Mouse (Mus musculus) lung, postnatal 36 days (tissue): ENCODE measurements at regions not wholly inside any gene's neighbourhood (a gene's known extent, or its start where the extent isn't known, plus 50 kb on each side); places are given as distances from the start of the nearest gene placed in this dataset.

Experiments
- DNase-seq: peaks from one replicate; pipeline ENCODE4 v3.0.0; 2022; ENCODE audit warnings: mixed read lengths

DNA sequence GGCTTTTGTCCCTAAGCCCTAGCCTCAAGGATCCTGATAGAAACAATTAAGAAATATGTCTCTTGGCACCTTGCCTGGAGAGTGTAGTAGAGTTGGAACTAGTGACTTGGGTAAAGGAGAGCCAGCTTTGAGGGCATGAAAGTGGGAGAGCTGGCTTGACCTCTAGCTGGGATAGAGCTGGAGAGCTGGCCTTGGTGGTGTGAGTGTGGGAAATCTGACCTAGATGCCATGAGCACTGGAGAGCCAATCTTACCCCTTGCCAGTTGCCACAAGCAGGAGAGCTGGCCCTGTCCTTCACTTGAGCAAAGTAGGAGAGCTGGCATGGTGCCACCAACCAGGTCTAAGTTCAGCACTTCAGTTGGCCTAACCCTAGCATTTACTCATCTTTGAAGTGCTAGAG lies 995.7 kb downstream of the Gsdmc2 start:
- peak; percentile 6 for DNase-seq

DNA sequence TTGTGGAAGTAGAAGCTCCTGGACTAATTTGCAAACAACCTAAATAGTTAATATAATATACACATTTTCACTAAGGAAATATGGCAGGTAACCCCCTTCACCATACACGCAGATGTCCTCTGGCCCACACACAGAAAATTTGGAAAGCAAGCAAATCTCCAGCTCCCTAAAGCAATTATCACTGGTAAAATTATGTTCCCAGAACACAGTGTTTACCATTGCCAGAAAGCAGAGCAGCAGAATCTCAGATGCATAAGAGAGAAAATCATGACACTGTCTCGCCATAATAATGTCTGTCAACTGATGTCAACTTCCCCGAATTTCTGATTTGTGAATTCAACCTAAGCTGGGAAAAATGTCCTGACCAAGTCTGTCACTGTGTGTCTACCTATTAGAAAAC lies 999.1 kb downstream of the Gsdmc2 start:
- no peak for DNase-seq

DNA sequence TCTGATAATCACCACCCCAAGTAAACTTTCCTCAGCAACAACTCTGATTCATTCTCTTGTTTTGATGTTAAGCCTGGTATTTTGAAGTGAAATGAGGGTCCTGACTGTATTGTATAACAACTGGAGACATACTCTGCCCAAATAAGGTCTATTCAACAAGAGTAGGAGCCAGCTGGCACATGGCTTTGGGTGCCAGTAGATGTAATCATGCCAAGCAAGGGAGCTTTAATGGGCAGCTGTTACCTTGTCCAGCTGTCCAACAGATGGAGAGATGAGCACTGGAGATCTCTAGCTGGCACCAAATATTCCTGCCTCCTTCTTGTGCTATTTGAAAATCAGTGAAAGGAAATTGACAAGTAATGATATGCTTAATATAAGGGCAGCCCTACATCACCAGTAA lies 1019.4 kb downstream of the Gsdmc2 start:
- no peak for DNase-seq

DNA sequence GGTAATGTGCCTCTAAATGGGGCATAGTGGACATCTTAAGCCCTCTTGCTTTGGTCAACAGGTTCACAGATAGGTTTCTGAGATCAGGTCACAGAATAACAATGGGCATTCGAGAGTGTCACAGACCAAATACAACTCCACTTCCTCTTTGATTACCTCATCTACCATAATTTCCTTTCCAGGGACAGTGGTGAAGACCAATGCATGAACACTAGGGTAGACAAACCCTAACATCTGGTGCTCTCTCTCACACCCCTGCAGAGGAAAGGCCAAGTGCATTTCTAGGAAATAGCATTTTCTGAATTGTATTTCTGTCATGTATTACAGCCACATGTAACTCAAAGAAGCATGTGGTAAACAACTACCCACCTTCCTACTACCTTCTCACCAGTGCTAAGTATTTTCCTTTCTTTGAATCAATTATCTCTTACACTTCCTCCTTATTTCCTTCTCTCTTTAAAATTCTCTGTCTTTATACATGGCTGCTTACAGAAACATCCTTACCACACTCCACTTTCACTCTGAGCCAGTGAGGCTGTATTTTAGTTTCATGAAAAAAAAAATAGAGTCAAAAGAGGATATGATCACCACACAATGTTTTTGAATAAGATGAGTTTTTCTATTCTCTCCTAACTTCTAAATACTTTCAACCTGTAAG lies 1021.0 kb downstream of the Gsdmc2 start:
- DNase-seq, result peak; percentile 1

DNA sequence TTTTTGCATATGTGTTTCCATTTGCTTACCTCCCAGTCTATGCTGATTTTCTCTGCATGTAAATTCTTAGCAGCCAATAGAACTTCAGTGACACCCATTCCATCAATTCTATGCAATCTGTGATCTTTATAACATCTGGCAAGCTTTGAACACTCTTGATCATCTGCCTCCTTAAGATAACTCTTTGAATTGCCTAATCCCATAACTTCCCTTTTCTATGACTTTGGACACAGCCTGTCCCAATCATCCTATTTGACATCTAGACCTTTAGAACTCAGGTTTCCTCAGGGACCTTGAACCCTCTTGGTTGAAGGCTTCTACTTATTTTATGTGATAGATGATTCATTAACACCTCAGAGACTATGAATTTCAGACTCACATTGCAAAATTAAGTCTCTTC lies 1022.7 kb downstream of the Gsdmc2 start:
- no peak for DNase-seq

DNA sequence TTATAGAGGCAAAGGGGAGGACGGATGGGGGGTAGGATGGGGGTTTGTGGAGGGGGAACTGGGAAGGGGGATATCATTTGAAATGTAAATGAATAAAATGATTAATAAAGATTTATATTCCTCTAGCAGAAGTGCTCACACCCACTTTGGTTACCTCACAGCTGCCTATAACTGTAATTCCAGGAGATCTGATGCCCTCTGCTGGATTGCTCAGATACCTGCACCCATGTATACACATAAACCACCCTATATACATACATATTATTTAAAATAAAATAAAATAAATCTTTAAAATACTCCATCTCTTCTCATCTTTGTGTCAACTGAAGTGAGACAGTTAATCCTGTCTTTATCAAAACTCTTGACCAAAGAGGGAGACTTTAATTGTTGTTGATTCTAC lies 1031.9 kb downstream of the Gsdmc2 start:
- no peak for DNase-seq

DNA sequence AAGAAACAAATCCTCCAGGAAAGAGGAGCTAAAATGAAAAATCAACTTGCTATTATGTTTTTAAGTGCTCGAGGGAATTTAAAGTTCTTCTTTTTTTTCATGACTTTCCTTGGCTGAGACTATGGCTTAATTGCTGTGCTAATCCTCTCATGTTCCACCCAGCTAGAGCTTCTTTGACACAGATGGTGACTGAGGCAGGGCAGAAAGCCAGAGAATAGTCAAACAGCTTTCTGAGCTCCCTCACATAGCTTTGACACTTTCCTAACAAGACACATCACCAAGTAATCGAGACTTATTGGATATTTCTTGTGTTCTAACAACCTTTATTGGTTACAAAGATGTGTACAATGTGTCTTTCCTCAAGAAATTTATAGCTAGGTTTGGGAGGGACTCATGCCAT lies 1033.0 kb downstream of the Gsdmc2 start:
- no peak for DNase-seq

DNA sequence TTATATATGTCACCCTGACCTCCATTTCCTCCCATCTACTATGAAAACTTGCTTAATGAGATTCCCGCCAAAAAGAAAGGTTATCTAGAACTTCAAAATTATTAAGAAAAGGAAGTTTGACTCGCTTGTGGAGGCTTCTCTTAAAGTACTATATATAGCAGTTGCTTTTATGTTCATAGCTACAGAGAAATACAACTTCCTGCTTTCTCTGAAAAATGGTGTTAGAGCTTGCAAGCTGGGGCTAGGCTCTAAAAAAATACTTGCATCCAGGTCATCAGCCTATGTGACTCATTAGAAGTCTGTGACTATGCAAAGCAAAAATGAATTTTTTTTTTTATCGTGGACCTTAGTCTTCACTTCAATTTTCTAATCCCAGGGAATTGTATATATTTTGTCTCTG lies 1035.7 kb downstream of the Gsdmc2 start:
- DNase-seq, result no peak

DNA sequence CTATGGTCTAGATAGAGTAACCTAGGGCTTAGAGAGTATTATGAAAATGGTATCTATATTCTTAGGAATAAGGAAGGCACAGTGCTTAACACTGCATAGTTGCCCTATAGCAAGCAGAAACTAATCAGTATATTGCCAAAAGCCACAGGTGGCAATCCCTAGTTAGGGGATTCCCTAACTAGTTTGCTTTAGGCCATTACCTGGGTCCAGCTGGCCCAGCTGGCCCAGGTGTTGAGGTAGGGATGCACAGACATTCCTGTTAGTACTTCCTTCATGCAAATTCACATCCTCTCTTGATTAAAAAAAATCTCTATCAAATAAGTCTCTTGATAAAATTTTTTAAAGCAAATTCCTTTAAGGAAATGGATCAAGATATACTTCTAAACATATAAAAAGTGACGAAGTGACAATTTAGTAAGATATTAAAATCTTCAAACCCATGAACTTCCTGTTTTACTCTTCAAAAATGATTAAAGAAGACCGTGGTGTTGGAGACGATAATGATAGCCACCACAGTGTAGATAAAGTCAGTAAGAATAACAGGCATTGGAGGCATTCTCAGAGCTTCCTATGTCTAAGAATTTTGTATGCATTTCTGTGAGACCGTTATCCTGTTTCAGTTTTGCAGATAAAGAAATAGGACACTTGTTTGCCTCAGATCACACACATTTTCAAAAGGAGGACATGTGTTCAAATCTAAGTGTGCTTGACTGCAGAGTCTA lies 1036.7 kb downstream of the Gsdmc2 start:
- DNase-seq, result no peak

DNA sequence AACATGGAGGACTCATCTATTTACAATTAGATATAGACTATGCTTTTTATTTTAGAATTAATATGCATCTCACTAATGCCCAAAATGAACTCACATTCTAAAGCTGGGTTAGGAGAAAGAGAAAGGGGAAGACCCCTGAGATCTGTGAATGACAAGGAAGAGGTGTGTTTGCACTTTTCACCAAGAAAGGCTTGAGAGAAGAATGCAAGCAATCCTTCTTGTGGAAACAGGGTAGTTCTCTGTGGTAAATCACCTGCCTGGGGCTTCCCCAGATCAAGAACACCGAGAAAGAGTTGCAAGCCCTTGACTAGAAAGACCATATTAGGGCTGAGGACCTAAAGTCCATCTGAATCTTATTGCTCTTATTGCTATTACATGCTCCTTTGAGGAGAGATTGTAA lies 1037.6 kb downstream of the Gsdmc2 start:
- DNase-seq, result no peak

DNA sequence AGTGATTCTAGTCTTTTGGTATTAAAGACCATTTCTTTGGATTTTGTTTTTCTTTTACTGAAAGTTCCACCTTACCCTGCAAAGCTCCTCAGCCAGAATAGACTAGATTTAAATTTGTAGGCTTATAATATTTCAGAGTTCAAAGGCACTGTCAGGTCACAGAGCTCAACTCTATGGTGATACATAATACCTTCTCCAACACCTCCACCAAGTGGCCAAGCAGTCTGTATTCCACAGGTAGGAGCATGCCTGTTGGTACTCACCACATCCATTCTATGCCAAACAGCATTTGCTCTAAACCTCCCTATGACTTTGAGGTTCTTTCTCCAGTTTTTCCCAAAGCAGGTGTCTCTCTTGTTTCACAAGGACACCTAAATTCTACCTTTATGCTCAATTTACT lies 1042.2 kb downstream of the Gsdmc2 start:
- DNase-seq, result peak; percentile 3

DNA sequence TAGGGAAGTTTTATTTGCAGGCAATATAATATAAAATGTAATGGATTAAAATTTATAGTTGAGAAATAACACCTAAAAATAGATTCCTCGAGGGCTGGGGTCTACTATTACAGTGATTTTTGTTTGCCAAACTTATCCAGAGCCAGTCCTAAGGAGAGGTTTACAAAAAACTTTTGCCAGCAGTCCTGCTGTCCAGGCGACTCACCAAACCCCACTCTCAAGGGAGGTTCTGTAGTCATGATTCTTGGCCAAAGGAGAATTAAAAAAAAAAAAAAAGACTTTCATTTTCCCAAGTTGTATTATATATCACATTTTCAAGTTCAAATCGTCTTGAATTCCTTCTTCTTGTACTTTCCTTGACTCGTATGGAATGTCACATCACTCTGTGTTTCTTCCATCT lies 1046.2 kb downstream of the Gsdmc2 start:
- no peak for DNase-seq

DNA sequence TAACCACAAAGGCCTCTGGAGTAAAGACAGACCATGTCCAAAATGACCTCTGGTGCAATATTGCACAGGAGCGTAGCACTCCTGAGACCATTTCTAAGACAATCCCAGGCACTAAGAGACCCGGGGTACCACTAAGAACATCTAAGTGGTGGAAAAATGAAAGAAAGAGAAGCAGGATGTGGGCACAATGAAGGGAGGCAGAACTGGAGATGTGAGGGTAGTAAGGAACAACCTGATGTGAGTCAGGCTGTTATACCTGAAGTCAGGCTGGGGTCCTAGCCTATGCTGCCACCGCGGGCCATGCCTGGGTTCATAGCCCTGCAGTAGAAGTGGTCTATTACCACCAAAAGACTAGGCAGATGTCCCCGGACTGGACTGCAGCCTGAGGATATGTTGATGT lies 1051.4 kb downstream of the Gsdmc2 start:
- DNase-seq, result no peak

DNA sequence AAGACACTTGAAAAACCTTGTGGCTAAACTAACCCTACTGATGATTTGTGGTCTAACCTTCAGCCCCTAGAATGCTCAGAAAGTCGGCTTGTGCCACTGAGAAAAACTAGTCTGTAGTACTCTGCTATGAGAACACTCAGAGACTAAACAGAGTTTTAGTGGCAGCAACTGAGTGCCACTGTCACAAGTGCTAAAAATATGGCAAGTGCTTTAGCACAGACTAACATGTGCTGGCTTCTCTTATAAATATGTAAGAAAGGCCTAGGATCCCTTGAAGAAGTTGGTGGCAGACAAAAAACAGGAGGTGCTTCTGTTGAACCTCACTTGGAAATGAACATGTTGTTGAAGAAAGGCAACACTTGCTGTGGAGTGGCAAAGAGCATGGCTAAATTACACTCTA lies 1052.9 kb downstream of the Gsdmc2 start:
- no peak for DNase-seq

DNA sequence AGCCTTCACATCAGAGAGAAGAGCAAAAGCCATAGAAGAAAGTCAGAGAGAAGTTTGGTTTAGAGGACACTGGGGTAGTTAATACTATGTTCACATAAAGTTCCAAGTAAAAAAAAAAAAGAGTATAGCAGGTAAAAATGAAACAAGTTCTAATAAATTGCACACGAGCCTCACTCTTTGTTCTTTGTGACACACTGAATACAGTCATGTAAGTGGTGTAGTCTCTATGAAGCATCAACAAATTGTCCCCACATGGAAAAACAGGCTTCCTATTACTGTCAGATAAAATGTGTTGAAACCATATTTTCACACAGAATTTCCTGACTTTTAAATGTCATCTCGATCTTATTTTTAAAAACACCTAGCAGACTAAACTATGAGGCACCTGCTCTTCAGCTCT lies 1057.2 kb downstream of the Gsdmc2 start:
- no peak for DNase-seq

DNA sequence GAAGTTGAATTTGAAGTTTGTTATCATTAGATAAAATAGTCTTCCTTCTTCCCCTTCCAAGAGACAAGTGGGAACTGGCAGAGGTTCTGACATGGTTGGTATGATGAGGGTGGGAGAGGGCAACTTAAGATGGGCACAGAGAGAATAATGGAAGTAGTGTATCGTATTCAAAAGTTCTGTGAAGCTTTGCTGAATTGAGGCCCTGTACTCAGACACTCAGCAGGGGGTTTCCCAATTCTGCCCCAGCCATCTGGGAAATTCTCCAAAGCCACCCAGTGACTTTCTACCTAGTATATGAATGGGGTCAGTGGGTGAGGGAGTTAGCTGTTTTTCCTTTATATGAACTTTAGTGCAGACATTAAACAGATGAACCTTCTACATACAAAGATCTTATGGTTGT lies 1058.7 kb downstream of the Gsdmc2 start:
- DNase-seq, result no peak

DNA sequence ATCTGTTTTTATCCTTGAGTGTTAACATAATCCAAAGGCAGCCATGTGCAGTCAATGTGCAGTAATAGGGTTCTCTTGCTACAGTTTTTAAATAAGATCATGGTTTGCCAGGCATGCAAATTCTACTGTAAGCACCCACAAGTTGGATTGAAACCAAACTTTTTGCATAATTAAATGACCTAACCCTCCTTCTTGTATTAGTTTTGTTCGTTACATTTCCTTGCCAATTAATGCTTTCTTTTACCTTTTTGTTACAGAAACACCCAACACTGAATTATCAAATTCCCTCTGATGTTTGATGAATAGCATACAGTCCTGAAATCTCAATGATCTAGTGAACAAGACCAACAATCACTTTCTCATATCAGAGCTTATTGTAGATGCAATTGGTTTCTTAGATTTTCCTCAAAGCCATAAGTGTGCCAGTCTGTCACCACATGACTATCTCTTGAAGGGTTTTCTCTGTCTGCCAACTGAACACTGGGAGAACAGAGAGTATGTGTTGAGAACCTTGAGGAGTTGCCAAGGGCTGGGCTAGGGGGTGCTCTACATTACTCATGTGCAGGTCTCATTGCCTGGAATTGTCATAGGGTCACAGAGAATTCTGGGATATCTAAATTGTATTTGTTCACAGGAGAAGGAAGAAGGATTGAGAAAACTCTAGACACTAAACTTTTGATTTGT lies 1060.4 kb downstream of the Gsdmc2 start:
- no peak for DNase-seq

DNA sequence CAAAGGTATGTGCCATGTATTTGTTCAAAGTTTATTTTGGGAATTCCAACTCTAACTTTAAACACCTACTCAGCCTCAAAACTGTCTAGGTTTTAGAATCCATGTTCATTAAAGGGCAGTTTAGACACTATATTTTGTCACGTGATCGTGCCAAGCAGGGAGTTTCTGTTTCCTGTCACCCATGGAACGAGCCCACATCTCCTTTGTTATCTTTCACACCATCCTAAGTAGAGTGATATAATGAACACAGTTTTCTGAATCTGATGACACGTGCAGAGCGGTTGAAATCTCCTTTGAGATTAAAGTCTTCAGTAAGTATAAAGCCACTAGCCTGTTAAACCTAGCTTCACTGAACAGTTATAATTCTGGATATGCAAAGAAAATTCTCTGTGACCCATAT lies 1066.1 kb downstream of the Gsdmc2 start:
- no peak for DNase-seq

DNA sequence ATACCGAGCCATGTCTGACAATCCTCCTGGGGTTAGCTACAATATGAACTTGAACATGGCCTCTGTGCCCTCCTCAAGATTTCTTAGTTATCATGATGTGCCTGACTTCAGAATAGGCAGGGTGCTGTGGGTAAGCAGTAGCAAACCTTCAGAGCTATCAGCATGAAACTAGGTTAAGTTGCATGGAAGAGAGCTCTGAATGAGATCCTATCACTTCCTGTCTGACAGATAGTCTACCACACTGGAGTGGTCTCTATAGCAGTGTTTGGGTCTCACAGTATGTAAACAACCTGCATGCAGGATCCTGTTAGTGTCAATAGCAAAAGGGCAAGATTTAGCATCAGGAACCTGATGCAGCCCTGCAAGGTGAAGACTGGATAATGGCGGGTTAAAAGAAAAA lies 1092.3 kb downstream of the Gsdmc2 start:
- no peak for DNase-seq

DNA sequence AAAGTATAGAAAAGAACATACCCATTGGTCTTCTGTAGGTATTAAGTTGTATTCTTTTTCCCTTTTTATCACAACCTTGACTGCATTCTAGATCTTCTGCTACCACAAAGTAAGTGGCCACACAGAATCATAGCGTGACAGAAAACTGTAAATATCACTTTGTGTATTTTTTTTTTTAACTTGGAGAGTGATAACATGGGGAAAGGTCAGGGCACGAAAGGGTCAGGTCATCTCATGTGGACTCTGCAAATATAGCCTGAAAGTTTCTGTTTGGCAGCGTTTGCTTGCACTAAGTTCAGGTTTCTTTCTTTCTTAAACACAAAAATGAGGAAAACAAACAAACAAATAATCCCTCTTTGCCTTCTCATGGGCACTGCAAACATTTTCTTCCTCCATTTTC lies 1101.1 kb downstream of the Gsdmc2 start:
- no peak for DNase-seq

DNA sequence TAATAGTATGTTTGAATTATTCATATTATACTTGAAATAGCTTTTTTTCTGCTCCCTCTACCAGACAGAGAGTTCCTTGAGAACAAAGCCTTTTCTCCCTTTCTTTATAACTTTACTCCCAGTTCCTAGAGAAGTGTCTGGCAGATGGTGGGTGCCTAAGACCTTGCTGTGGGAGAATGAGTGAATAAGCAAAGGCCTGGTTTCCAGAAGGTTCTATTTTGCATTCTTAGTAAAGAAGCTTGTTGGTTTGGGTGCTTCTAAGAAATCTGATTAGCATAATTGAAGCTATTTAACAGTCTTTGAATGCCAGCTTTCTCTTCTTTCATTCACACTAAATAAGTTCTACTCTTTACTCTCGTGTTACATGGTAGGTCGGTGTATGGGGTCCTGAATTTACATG lies 1104.2 kb downstream of the Gsdmc2 start:
- no peak for DNase-seq

DNA sequence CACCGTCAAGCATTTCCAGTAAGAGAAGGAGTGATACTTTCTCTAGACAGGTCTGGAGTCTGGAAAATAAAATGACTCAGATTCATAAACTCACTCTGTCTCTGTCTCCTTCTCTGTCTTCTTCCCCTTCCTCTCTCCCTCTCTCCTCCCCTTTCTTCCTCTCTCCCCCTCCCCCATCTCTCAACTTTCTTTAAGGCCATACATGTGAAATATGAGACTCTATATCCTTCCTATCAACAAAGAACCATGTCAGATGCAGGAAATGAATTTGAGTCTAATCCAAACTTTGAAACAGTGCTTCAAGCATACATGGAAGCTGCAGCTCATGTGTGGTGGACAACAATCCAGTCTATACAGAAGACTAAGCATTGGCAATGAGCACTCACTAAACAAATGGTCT lies 1109.6 kb downstream of the Gsdmc2 start:
- no peak for DNase-seq

DNA sequence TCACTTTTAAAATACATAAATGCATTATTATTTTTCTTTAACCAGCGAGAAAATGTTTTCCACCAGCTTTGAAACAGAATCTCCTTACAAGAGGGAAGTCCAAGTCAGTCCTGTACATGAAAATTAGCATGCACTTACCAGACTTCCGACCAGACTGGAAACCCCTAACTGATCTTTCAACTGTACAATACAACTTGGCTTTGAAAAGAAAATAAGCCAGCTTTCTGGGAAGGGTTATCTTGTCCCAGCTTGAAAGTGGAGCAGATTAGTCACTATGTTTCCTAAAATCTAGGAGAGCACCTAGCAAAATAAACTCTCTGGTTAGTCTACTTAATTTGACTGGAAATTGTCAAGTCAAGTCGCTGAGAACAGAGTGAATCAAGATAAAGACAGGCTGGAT lies 1110.1 kb downstream of the Gsdmc2 start:
- no peak for DNase-seq

DNA sequence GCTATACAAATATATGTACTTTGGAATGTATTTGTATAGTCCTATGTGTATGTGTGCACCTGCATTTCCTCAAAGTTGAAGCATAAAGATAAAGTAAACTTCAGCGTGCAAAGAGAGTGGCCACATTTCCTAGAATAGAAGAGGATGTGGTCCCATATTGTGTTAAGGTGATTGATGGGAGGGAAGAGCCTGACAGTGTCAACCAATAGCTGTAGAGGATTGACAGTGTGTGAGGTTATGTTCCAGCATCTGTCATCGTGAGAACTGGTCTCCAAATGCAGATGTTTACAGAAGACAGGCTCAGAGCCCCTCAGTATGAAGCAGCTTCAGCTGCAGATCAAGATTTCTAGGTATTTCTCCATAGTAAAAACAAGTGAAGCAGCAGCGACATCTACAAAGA lies 1114.5 kb downstream of the Gsdmc2 start:
- no peak for DNase-seq

DNA sequence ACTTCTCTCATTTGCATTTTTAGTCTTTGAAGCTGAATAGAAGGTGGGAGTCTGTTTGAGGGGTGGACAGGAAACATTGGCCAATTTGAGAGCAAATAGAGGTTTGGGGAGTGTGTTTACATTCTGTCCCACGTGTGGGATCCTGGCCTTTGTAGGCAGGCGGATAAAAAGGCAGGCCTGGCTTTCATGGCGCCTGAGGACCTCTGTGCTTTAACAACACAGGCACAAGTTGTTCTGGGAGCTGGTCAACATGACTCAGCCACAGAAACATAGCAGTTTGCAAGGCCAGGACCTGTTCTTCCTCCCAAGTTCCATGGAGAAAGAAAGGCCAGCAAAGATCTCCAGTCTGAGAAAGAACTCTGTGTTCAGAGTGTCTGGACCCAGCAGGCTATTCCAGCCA lies 1130.7 kb downstream of the Gsdmc2 start:
- DNase-seq, result no peak
